Mouse (Mus musculus): ENCODE results near the gene Mrrf.

DNA sequence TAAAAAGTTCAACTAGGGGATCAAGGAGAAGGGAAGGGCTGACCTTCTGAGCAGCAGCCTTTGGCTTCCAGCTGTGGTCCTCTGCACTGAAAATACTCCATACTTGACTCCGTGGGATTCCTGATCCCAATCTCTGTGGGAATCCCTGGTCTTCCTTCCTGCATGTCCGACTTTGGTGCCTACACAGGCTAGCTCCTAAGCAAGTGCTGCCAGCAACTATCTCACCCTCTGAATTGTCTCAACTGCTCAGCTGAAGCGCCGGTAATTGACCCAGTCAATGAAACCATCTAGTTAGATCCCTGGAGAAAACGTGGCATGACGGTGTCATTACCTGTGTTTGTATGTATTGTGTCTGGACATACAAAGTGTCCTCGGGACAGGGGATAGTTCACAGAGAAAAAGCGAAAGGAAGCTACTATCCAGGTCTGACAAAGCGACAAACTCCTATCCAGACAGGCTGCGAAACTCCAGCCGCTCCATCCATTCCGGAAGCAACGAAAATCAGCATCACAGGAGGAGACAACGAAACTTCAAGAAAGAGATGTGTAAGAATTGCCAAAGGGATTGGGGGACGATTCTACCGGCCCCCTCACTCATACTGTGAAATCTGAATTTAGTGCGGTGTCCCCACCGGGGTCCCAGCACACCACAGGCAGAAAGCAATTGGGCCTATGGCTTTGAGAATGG, 38.9 kb upstream of the Mrrf start:
- no peak for TF ChIP-seq CTCF (conservative IDR thresholded peaks at IDR 0.05; ENCODE audit: low read length)
- no peak for TF ChIP-seq NANOG (IDR thresholded peaks at IDR 0.05; ENCODE audit: borderline replicate concordance, low read length)
- TF ChIP-seq POU5F1 (IDR thresholded peaks at IDR 0.05; ENCODE audit: borderline replicate concordance, low read length): no peak
